Mouse (Mus musculus) midbrain, postnatal 0 days (tissue): ENCODE results near the gene Yeats2. TPM values are rescaled to one million over a fixed set of nuclear protein-coding genes. Genes with fewer than 3 reads are reported as not detected.

Experiments used
- ATAC-seq: fragments of 200-750 bp; cut with Nextera tagmentation; 2 replicates; pipeline ENCODE4 v1.8.0; 2017; ENCODE audit warnings: moderate number of reproducible peaks, mild to moderate bottlenecking, moderate TSS enrichment, moderate library complexity; ENCODE audit not compliant: low FRiP score
- DNase-seq: peaks from one replicate; pipeline ENCODE4 v3.0.0-alpha.2; 2015; ENCODE audit warnings: low spot score
- H3K27ac ChIP-seq: fragments of 300-500 bp; sonication (generic); 2 replicates; pipeline ENCODE4 v1.5.1; 2014; ENCODE audit warnings: low read depth, mild to moderate bottlenecking, low read length, mixed read lengths
- H3K27me3 ChIP-seq: fragments of 300-500 bp; sonication (generic); 2 replicates; pipeline ENCODE4 v1.6.1; 2014; ENCODE audit warnings: low read length, control low read depth, mixed read lengths; ENCODE audit not compliant: insufficient read depth
- H3K36me3 ChIP-seq: fragments of 300-500 bp; sonication (generic); 2 replicates; pipeline ENCODE4 v1.6.1; 2014; ENCODE audit warnings: low read length, control low read depth, mixed read lengths; ENCODE audit not compliant: insufficient read depth
- H3K4me1 ChIP-seq: fragments of 300-500 bp; sonication (generic); 2 replicates; pipeline ENCODE4 v1.6.1; 2014; ENCODE audit warnings: mild to moderate bottlenecking, control low read depth, antibody characterized with exemption, low read length, mixed read lengths; ENCODE audit not compliant: insufficient read depth
- H3K4me2 ChIP-seq: fragments of 300-500 bp; sonication (generic); 2 replicates; pipeline ENCODE4 v1.6.1; 2014; ENCODE audit warnings: low read depth, mild to moderate bottlenecking, low read length, mixed read lengths; ENCODE audit not compliant: poor library complexity, severe bottlenecking
- H3K4me3 ChIP-seq: fragments of 300-500 bp; sonication (generic); 2 replicates; pipeline ENCODE4 v1.5.1; 2014; ENCODE audit warnings: low read depth, mild to moderate bottlenecking, low read length, moderate library complexity
- H3K9ac ChIP-seq: fragments of 300-500 bp; sonication (generic); replicated peaks from 2 replicates; pipeline ENCODE4 v1.6.1; 2014; ENCODE audit warnings: mild to moderate bottlenecking, low read length, moderate library complexity, mixed read lengths; ENCODE audit not compliant: poor library complexity, severe bottlenecking
- H3K9me3 ChIP-seq: fragments of 300-500 bp; sonication (generic); 2 replicates; pipeline ENCODE4 v1.6.1; 2016; ENCODE audit warnings: low read length, control low read depth
- CTCF ChIP-seq: IDR thresholded peaks from 2 replicates; pipeline ENCODE4 v1.5.1; 2016; ENCODE audit warnings: antibody characterized with exemption, mild to moderate bottlenecking
- WGBS: fragments of 180-500 bp; shearing (Covaris S2); extraction: QIAGEN DNeasy Blood & Tissue Kit; methylation state at CpG from one replicate; pipeline ENCODE4 v1.1.7; 2014; 5-methylcytosine and 5-hydroxymethylcytosine counted together
- polyA plus RNA-seq: library from polyadenylated mRNA; unstranded; fragments of >200 nt; fragmentation: Nextera tagmentation; extraction: Ambion mirVana; gene quantifications from 2 replicates; pipeline ENCODE4 v1.2.1, GENCODE M21; 2015
- total RNA-seq: library from RNA; depleted of rRNA; stranded (reverse); fragments of >200 nt; gene quantifications from 2 replicates; pipeline ENCODE4 v1.2.3, GENCODE M21; 2014

Gene Yeats2
- total and polyA plus RNA-seq, 2 experiments from 2014 or later, result 11.3 to 43.2 TPM

DNA sequence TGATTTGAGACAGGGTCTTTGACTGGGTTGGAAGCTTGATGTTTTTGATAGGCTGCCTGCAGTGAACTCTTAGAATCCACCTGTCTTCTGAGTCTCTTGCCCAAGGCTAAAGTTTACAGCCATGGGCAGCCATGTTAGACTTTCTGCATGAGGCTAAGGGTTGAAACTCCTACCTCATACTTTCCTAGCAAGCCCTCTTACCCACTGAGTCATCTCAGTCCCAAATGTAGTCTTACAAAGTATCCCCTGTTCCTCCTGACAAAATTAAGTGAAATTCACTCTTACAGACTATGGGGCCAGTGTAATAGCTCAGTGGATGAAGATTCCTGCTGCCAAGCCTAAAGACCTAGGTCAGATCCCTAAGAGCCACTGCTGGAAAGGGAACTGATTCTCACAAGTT lies 106.2 kb downstream of the Yeats2 start:
- ATAC-seq, result no peak
- no peaks in the 10 kb centered on the region for H3K4me1 ChIP-seq
- no peak overlapping the region for H3K9ac ChIP-seq
- H3K4me2 ChIP-seq, result no peak overlapping the region
- no peaks in the 10 kb centered on the region for H3K9me3 ChIP-seq
- no peaks in the 10 kb centered on the region for H3K27me3 ChIP-seq
- no peak for DNase-seq
- no peaks in the 10 kb centered on the region for H3K36me3 ChIP-seq
- H3K4me3 ChIP-seq, result no peak overlapping the region
- H3K27ac ChIP-seq, result no peak overlapping the region
- no peak for TF ChIP-seq CTCF

GRCm38 (mm10) chr16:20248442-20249174 lies 107.7 kb downstream of the Yeats2 start:
- ATAC-seq, result no peak

DNA sequence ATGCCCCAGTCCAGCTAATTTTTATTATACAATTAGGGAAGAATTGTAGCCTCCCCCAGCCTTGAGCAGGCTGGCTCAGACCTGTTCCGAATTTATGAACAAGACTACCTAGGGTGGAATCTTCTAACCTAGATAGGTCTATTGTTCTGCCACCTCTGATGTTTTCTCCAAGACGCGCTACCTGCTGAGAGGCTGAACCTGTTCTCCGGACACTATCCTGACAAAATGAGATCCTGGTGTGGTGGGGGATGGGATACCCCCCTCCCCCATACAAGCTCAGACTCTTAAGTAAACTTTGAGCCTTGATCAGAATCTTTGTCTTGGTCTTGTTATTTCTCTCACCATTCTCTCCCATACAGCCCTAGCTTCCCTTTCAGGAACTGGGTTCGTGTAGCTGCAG lies 117.1 kb downstream of the Yeats2 start:
- H3K9me3 ChIP-seq, result no peaks in the 10 kb centered on the region
- no peak for ATAC-seq
- no peaks in the 10 kb centered on the region for H3K27me3 ChIP-seq
- no peak overlapping the region for H3K4me2 ChIP-seq
- no peak overlapping the region for H3K4me3 ChIP-seq
- no peak for TF ChIP-seq CTCF
- no peaks in the 10 kb centered on the region for H3K4me1 ChIP-seq
- no peaks in the 10 kb centered on the region for H3K36me3 ChIP-seq
- no peak overlapping the region for H3K27ac ChIP-seq
- DNase-seq, result no peak
- WGBS, result 71% methylated on average over 5 of the region's 5 CpGs
- no peak overlapping the region for H3K9ac ChIP-seq

More at GRCm38 (mm10) chr16:20248442-20249174, 107.7 kb downstream of the Yeats2 start:
- Histone ChIP-seq H3K9me3 (no peaks in the 10 kb centered on the region), H3K9ac (no peak overlapping the region), H3K4me3 (no peak overlapping the region), H3K36me3 (no peaks in the 10 kb centered on the region), H3K27ac (no peak overlapping the region), H3K4me2 (no peak overlapping the region), H3K27me3 (no peaks in the 10 kb centered on the region), H3K4me1 (no peaks in the 10 kb centered on the region)
- 80% methylated on average over 9 of the region's 9 CpGs for WGBS
- DNase-seq, result no peak
- no peak for TF ChIP-seq CTCF

- Histone ChIP-seq H3K4me2 (no peak overlapping the region), H3K4me1 (no peaks in the 10 kb centered on the region), H3K9me3 (no peaks in the 10 kb centered on the region), H3K36me3 (no peaks in the 10 kb centered on the region), H3K27me3 (no peaks in the 10 kb centered on the region), H3K4me3 (no peak overlapping the region), H3K9ac (no peak overlapping the region), H3K27ac (no peak overlapping the region)
- TF ChIP-seq CTCF, result no peak
- DNase-seq (no peak), ATAC-seq (no peak)
- WGBS, result 84% methylated on average over 7 of the region's 7 CpGs
Observed at GRCm38 (mm10) chr16:20265089-20265488, 124.2 kb downstream of the Yeats2 start.

DNA sequence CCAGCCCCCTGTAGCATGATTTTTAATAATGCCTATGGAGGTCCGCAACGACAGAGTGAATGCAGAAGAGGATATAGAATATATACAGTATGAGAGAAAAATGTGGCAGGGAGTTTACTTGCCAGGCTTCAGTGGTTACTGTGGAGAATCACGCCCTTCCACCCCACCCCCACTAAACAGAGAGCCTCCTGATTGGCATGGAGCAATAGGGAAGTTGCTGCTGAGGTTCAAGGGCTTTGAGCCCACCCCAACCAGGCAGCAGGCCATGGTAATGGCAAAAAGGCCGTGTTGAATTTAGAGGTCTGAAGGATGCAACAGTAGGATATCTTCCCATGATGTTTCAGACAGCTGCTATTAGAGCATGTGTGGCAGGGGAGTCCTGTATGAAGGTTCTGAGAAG lies 130.5 kb downstream of the Yeats2 start:
- Histone ChIP-seq H3K27me3 (no peaks in the 10 kb centered on the region), H3K36me3 (no peaks in the 10 kb centered on the region), H3K9me3 (no peaks in the 10 kb centered on the region), H3K9ac (no peak overlapping the region), H3K4me3 (no peak overlapping the region), H3K4me1 (no peaks in the 10 kb centered on the region), H3K27ac (no peak overlapping the region), H3K4me2 (no peak overlapping the region)
- 87% methylated on average over 4 of the region's 4 CpGs for WGBS
- no peak for TF ChIP-seq CTCF
- DNase-seq, result no peak
- no peak for ATAC-seq

- H3K4me3 ChIP-seq, result no peak overlapping the region
- no peaks in the 10 kb centered on the region for H3K9me3 ChIP-seq
- peaks cover under 1% of the 10 kb centered on the region; the same call in 1 of the 2 replicates for H3K36me3 ChIP-seq
- H3K27ac ChIP-seq, result no peak overlapping the region
- no peak for TF ChIP-seq CTCF
- no peak overlapping the region for H3K4me2 ChIP-seq
- H3K9ac ChIP-seq, result no peak overlapping the region
- no peaks in the 10 kb centered on the region for H3K27me3 ChIP-seq
- ATAC-seq (no peak), DNase-seq (no peak)
- WGBS, result 21% methylated on average over 3 of the region's 3 CpGs
- no peaks in the 10 kb centered on the region for H3K4me1 ChIP-seq
Observed at GRCm38 (mm10) chr16:20272994-20273393, 132.1 kb downstream of the Yeats2 start.
